Mouse (Mus musculus) stomach, embryonic 16.5 days (tissue): Measurements from ENCODE around the gene Nfxl1. TPM values are rescaled to one million over a fixed set of nuclear protein-coding genes. Genes with fewer than 3 reads are reported as not detected.

ENCODE experiments used
- ATAC-seq: fragments of 200-750 bp; cut with Nextera tagmentation; 2 replicates; pipeline ENCODE4 v1.8.0; 2017; ENCODE audit warnings: moderate number of reproducible peaks, moderate TSS enrichment; ENCODE audit not compliant: insufficient read depth, low FRiP score
- H3K27ac ChIP-seq: fragments of 300-500 bp; sonication (generic); 2 replicates; pipeline ENCODE4 v1.5.1; 2014; ENCODE audit warnings: low read length
- H3K27me3 ChIP-seq: fragments of 300-500 bp; sonication (generic); 2 replicates; pipeline ENCODE4 v1.6.1; 2014; ENCODE audit warnings: low read length, control low read depth, mixed read lengths; ENCODE audit not compliant: control insufficient read depth, insufficient read depth
- H3K36me3 ChIP-seq: fragments of 300-500 bp; sonication (generic); 2 replicates; pipeline ENCODE4 v1.6.1; 2014; ENCODE audit warnings: low read length; ENCODE audit not compliant: control insufficient read depth, insufficient read depth
- H3K4me1 ChIP-seq: fragments of 300-500 bp; sonication (generic); 2 replicates; pipeline ENCODE4 v1.6.1; 2014; ENCODE audit warnings: low read length, control low read depth, mixed read lengths; ENCODE audit not compliant: control insufficient read depth, insufficient read depth
- H3K4me2 ChIP-seq: fragments of 300-500 bp; sonication (generic); 2 replicates; pipeline ENCODE4 v1.6.1; 2014; ENCODE audit warnings: low read depth, low read length, mixed read lengths
- H3K4me3 ChIP-seq: fragments of 300-500 bp; sonication (generic); replicated peaks from 2 replicates; pipeline ENCODE4 v1.5.1; 2014; ENCODE audit warnings: mild to moderate bottlenecking, low read length
- H3K9ac ChIP-seq: fragments of 300-500 bp; sonication (generic); 2 replicates; pipeline ENCODE4 v1.6.1; 2014; ENCODE audit warnings: low read length
- H3K9me3 ChIP-seq: fragments of 300-500 bp; sonication (generic); replicated peaks from 2 replicates; pipeline ENCODE4 v1.6.1; 2016; ENCODE audit warnings: low read length, control low read depth; ENCODE audit not compliant: control insufficient read depth
- WGBS: fragments of 180-500 bp; shearing (Covaris S2); extraction: QIAGEN DNeasy Blood & Tissue Kit; methylation state at CpG from one replicate; pipeline ENCODE4 v1.1.7; 2014; 5-methylcytosine and 5-hydroxymethylcytosine counted together
- polyA plus RNA-seq: library from polyadenylated mRNA; unstranded; fragments of >200 nt; fragmentation: Nextera tagmentation; extraction: Ambion mirVana; gene quantifications from 2 replicates; pipeline ENCODE4 v1.2.1, GENCODE M21; 2015

The Nfxl1 gene
- polyA plus RNA-seq, 1 experiment from 2014 or later, result 14.6 TPM

- H3K27me3 ChIP-seq, result peaks cover 27% of the 10 kb centered on the region
- H3K9me3 ChIP-seq, result no peaks in the 10 kb centered on the region
- no peak overlapping the region for H3K4me3 ChIP-seq
- no peaks in the 10 kb centered on the region for H3K36me3 ChIP-seq
- no peak overlapping the region for H3K9ac ChIP-seq
- H3K27ac ChIP-seq, result no peak overlapping the region
- ATAC-seq, result no peak
- H3K4me1 ChIP-seq, result peaks cover 11% of the 10 kb centered on the region
- 70% methylated on average over 5 of the region's 5 CpGs for WGBS
- no peak overlapping the region for H3K4me2 ChIP-seq
Measured at GRCm38 (mm10) chr5:72505740-72506139, 53.7 kb downstream of the Nfxl1 start.

DNA sequence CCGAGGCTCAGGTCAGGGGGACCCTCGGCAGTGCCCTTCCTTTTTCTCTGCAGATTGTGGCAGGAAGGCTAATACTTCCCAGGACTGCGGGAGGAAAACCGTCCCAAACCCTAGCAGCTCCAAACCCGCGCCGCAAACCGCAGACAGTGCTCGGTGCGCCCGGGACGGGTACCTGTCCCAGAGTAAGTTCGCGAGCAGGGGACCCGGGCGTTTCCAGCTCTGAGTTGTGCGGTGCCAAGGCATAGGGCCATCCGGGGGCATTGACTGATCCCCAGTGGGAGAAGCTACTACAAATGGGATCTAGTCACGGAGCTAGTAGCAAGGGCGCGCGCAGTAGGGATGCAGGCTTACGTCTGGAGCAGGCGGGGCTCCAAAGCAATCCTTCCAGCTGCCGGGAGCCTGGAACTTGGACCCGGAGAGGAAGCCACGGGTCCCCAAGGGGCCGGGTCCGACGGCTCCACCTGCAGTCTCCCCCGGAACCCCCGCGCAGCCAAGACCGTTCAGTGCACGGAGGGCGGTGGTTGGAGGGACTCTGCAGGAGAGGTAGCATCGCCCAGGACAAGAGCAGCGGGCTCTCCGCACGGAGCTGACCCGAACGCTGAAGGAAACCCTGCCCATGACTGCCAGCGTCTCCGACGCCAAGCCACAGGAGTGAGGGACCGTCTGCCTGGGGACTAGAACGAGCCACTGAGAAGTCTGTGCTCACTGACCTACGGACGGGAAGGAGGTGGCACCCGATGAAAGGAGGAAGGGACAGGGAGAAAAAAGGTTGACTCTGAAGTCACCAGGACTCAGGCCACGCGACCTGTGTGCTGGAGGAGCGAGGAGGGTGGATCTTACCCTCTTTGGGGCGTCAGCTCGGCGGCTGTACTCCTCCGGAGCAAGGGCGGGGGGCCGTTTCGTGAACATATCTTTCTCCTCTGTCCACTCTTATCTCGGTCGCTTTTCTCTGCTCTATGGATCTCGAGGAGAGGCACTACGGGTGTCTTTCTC, 55.7 kb downstream of the Nfxl1 start, which contains the start of gene Corin:
Corin (minus strand) TSS at position 943 of the 993 bp plus-strand sequence.
- Histone ChIP-seq H3K9ac (peak within 1 kb of the TSS; percentile 37), H3K4me3 (peak within 1 kb of the TSS; percentile 45), H3K36me3 (no peaks in the 10 kb centered on the region), H3K27me3 (peaks cover 27% of the 10 kb centered on the region), H3K4me1 (peaks cover 11% of the 10 kb centered on the region), H3K4me2 (peak within 1 kb of the TSS; percentile 77), H3K27ac (no peak within 1 kb of the TSS), H3K9me3 (no peaks in the 10 kb centered on the region)
- peak; percentile 46; the same call in 1 of the 2 replicates for ATAC-seq
- WGBS, result 1% methylated on average over 64 of the region's 64 CpGs

- no peak for ATAC-seq
- H3K4me2 ChIP-seq, result peak overlapping the region; percentile 77; the same call in 1 of the 2 replicates
- H3K4me3 ChIP-seq, result peak overlapping the region; percentile 45
- no peaks in the 10 kb centered on the region for H3K9me3 ChIP-seq
- peaks cover 11% of the 10 kb centered on the region for H3K4me1 ChIP-seq
- H3K27me3 ChIP-seq, result peaks cover 27% of the 10 kb centered on the region
- 69% methylated on average over 8 of the region's 8 CpGs for WGBS
- no peaks in the 10 kb centered on the region for H3K36me3 ChIP-seq
- no peak overlapping the region for H3K9ac ChIP-seq
- H3K27ac ChIP-seq, result no peak overlapping the region
Measured at GRCm38 (mm10) chr5:72502778-72503177, 56.7 kb downstream of the Nfxl1 start.

DNA sequence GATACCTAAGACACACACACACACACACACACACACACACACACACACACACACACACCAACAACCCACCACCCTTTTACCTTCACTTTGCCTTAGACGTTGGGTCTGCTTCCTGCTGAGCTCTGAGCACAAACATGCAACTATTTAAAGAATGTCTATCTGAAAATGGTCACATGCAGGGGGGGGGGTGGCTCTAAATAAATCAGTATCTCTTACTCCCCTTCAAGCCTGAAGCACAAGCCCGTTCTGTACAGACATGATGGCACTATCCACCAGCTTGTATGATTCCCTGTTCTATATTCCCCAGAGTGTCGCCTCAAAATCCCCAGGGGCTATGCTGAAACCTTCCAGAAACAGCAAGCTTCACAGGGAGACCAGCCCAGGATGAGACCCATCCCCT, 57.7 kb downstream of the Nfxl1 start:
- H3K36me3 ChIP-seq, result no peaks in the 10 kb centered on the region
- no peak overlapping the region for H3K9ac ChIP-seq
- H3K27me3 ChIP-seq, result peaks cover 27% of the 10 kb centered on the region
- H3K27ac ChIP-seq, result no peak overlapping the region
- WGBS, result 53% methylated on average over 3 of the region's 3 CpGs
- no peak overlapping the region for H3K4me3 ChIP-seq
- no peak for ATAC-seq
- H3K4me2 ChIP-seq, result no peak overlapping the region
- no peaks in the 10 kb centered on the region for H3K9me3 ChIP-seq
- peaks cover 11% of the 10 kb centered on the region for H3K4me1 ChIP-seq

- 61% methylated on average over 10 of the region's 10 CpGs for WGBS
- Histone ChIP-seq H3K36me3 (no peaks in the 10 kb centered on the region), H3K27ac (no peak overlapping the region), H3K9ac (no peak overlapping the region), H3K27me3 (peaks cover 6% of the 10 kb centered on the region), H3K4me3 (no peak overlapping the region), H3K9me3 (no peaks in the 10 kb centered on the region), H3K4me2 (no peak overlapping the region), H3K4me1 (no peaks in the 10 kb centered on the region)
- no peak for ATAC-seq
Measured at GRCm38 (mm10) chr5:72498271-72498670, 61.2 kb downstream of the Nfxl1 start.

DNA sequence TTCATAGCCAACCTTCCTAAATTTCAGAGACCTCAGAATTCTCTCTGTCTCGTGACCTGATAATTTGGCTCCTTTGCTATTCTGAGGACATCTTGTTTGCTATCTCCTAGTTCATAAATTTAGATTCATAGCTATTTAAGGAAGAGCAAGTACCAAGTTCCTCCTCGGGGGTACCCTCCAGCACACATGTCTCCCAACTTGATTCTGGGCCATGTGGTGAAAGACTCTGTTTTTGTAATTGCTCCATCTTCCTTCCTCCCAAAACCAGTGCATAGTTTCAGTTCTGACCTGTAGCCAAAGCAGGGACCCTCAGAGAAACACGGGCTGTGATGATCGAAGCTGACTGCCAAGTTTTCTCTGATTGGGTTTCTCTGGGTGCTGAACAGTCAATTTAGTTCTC, 62.7 kb downstream of the Nfxl1 start:
- Histone ChIP-seq H3K36me3 (no peaks in the 10 kb centered on the region), H3K4me2 (no peak overlapping the region), H3K4me3 (no peak overlapping the region), H3K27me3 (no peaks in the 10 kb centered on the region), H3K9ac (no peak overlapping the region), H3K27ac (no peak overlapping the region), H3K9me3 (no peaks in the 10 kb centered on the region), H3K4me1 (no peaks in the 10 kb centered on the region)
- 73% methylated on average over 4 of the region's 4 CpGs for WGBS
- ATAC-seq, result no peak

GRCm38 (mm10) chr5:72493906-72494305, 65.6 kb downstream of the Nfxl1 start:
- Histone ChIP-seq H3K4me1 (no peaks in the 10 kb centered on the region), H3K4me2 (no peak overlapping the region), H3K9me3 (no peaks in the 10 kb centered on the region), H3K9ac (no peak overlapping the region), H3K36me3 (no peaks in the 10 kb centered on the region), H3K4me3 (no peak overlapping the region), H3K27me3 (no peaks in the 10 kb centered on the region), H3K27ac (no peak overlapping the region)
- 60% methylated on average over 7 of the region's 7 CpGs for WGBS
- ATAC-seq, result no peak

DNA sequence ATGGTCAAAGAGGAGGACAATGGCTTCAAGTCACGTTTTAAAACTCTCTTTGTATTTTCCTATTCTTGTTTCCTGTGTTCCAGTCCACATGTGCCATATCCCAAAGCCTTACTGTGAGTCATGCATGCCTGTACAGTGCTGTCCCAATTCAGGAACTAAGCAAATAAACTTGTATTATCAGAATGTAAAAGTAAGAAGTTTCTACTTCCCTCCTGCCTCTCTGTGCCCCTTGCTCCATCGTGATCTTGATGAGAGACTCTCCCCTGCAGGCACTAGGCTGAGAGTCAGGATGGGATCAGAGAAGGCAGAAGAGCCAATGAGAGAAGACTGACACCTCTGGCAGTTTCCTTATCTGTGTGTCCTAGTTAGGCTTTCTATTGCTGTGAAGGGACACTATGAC, 68.3 kb downstream of the Nfxl1 start:
- no peaks in the 10 kb centered on the region for H3K9me3 ChIP-seq
- no peak overlapping the region for H3K4me2 ChIP-seq
- no peak overlapping the region for H3K9ac ChIP-seq
- H3K36me3 ChIP-seq, result no peaks in the 10 kb centered on the region
- H3K27me3 ChIP-seq, result no peaks in the 10 kb centered on the region
- 43% methylated on average over 2 of the region's 2 CpGs for WGBS
- ATAC-seq, result no peak
- no peaks in the 10 kb centered on the region for H3K4me1 ChIP-seq
- H3K4me3 ChIP-seq, result no peak overlapping the region
- no peak overlapping the region for H3K27ac ChIP-seq

- Histone ChIP-seq H3K36me3 (no peaks in the 10 kb centered on the region), H3K27me3 (no peaks in the 10 kb centered on the region), H3K4me1 (no peaks in the 10 kb centered on the region), H3K9ac (no peak overlapping the region), H3K4me2 (no peak overlapping the region), H3K4me3 (no peak overlapping the region), H3K27ac (no peak overlapping the region), H3K9me3 (no peaks in the 10 kb centered on the region)
- no peak for ATAC-seq
- 42% methylated on average over 7 of the region's 7 CpGs for WGBS
Measured at GRCm38 (mm10) chr5:72480456-72480855, 79.0 kb downstream of the Nfxl1 start.
